Mouse (Mus musculus) gastrocnemius, postnatal 10 days (tissue): Measurements from ENCODE around the gene Fap. TPM values are rescaled to one million over a fixed set of nuclear protein-coding genes. Genes with fewer than 3 reads are reported as not detected.

Experiments used
- DNase-seq: peaks from one replicate; pipeline ENCODE4 v3.0.0; 2021; ENCODE audit warnings: mixed read lengths
- total RNA-seq, 2 experiments: library from RNA; stranded (reverse); gene quantifications; 2 replicates each; pipeline ENCODE4 v1.2.3; 2021

Gene Fap
- total RNA-seq, 2 experiments from 2014 or later: 26.5 to 43.1 TPM

DNA sequence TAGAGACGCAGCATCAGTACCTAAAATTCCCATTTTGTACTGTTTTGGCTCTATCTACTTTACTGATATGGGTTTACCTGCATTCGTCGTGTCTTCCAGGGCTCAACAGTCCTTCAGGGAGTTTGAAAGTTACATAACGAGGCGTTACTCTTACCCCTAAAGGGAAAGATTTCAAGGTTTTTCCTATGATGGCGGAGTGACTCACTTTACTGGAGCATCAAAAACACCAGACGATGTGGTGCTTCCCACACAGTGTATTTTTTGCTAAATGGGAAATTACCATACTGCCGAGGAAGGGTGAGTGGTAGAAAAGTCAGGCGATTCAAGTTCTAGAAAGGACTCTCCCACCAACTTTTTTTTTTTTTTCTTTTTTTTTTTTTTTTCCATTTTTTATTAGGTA, 47.5 kb downstream of the Fap start:
- no peak for DNase-seq

DNA sequence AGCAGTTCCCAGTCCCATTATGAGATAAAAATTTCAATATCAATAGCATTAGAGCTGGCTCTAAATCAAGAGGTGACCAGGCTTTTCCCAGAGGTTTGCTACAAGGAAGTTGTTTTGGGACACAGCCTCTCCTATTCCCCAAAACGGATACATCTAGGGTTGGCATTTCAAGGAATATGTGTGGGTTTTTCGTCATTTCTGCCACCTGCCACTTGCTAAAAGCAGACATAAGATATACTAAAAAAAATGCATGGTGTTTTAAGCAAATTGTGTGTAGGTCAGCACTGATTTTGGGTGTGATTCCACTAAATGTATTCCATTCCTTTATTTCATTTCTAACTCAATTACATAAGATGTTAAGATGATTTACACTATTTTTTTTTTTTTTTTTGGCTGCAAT, 56.1 kb downstream of the Fap start:
- no peak for DNase-seq

DNA sequence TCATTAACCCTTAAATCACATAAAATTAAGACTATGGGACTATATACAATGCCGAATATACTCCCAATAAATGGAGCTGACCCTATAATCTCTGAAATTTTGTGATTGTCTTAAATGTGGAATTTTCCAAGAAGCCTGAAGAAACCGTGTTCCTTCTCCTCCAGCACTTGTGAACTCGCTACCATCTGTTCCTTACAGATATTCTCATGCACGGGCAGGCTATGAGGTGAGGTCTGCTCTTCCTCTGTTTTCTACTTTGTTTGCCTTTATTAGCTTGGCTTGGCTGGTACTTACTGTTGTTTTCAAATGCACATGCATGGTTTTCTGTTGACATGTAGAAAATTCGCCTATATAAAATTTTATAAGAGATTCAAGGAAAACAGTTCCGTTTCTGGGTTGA, 59.4 kb downstream of the Fap start:
- no peak for DNase-seq

DNA sequence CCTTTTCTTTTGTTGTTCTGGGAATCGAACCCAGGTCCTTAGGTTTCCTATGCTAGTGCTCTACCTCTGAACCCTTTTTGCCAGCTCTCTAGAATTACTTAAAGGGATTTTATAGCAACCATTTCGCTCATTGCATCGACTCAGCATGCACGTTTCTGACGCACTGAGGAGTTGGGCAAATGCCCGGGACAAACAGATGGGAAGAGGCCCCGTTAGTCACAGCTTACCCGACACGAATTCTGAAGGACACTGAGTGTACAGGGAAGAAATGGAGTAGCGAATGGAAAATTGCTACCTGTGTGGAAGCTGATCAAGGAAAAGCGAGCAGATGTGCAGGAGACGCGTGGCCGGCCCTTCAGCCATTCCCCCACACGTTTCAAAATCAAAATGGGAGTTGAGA, 60.4 kb downstream of the Fap start:
- no peak for DNase-seq

GRCm38 (mm10) chr2:62507130-62507529, 66.7 kb downstream of the Fap start:
- no peak for DNase-seq

DNA sequence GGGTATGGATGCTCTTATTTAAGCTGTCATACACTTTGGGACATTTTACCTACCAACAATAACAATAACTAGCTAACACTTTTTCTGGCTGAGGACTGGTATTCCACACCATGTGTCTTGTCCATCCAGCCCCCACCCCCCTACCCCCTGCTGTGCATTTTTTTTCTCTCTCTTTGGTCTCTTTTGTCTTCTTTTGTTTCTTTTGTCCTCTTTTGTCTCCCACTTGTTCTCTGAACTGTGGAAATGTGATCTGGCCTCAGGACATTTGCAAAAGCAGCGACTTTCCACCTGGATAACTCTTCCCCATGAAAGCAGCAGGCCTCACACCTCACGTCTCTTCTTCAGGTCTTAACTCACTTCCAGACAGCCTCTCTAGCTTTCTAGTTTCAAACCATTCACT, 67.4 kb downstream of the Fap start:
- DNase-seq: no peak

DNA sequence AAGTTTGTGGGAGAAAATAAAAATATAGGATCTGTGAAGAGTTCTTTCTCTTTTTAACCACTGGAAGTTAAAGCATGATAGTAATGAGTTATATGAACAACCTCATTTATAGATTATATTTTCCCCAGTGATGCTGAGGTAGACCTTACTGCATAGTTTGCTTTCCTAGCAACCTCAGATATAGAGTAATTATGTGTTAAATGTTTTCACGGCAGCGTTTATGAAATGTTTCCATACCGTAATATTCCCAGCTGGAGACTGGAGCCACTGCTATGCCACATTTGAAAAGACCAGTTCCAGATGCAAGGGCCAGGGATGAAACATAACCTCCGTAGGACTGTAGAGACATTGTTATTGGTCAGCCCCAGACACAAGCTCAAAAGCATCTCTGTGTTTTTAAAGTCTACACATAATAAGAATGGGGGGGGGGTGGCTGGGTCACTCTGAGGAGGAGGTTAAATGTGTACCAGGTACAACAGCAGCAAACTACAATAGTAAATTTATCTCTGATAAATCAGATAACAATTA, 69.5 kb downstream of the Fap start:
- DNase-seq: no peak

- no peak for DNase-seq
Measured at GRCm38 (mm10) chr2:62503326-62503725, 70.5 kb downstream of the Fap start.

DNA sequence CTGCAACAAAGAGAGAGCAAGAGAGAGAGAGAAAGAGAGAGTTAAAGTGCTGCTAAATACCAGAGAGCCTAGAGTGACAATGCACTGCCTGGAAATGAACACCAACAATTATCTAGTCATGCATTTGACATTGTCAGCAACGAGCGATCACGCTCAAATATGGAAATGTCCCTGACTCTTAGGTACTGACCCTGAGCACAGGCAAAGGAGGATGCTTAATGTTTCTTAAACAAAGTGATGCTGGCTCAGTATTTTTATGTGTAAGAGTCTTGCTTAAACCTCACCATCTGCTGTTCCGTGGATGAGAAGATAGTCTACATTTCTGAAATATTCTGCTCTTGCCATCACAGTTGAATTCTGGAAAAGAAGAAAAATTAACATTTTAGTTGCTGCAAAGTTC, 71.4 kb downstream of the Fap start:
- no peak for DNase-seq

- DNase-seq: no peak
Measured at GRCm38 (mm10) chr2:62498821-62499220, 75.1 kb downstream of the Fap start.

DNA sequence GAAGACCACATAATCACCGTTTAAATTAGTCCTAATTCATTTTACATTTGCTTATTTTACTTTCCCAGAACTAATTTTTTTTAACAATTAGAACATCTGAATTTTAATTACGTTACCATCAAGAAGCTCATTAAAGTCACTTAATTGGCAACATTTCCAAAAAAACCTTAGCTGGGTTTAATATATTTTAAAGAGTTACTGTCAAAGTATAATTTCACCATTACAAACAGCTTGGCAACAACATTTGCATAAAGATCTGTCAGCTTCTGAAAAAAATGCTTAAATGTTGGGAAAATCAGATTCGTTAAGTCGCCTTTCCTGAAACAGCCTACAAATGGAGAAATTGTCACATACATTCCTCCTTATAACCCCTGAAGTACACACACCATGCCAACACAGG, 75.8 kb downstream of the Fap start:
- no peak for DNase-seq

- DNase-seq: no peak
Measured at GRCm38 (mm10) chr2:62497333-62498002, 76.4 kb downstream of the Fap start.

DNA sequence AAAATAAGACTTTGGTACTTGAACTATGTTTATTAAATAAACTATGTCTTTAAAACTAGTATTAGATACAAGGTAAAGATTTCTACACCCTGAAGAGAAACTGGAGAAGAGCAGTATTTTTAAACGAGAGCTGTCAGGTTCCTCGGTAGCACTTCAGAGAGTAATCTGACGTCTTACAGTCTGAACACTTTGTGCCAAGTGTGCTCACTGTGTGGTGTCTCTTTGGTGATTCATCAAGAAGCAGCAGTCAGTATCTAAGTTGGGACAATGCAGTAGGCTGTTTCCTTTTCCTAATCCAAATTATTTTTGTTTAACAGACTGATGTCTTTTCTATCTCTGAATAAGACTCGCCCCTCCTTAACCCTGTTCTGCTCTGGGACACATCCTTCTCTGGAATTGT, 78.5 kb downstream of the Fap start:
- no peak for DNase-seq

DNA sequence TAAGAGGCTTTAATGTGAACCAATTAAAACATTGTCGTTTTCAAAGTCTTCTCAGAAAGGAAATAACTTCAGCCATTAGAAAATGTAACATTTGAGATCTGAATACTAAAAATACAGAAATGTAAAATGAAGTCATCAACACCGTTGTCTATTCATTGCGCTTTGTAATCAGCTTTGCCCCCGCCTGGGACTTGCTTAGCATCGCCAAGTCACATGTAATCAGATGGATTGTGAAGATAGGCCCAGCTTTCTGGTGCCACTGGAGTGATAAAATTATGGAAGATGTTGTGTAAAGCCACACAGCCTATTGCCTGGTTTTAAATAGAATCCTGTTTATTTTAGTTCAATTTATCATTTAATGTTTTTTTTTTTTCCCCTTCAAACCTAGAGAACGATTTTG, 84.0 kb downstream of the Fap start:
- no peak for DNase-seq

DNA sequence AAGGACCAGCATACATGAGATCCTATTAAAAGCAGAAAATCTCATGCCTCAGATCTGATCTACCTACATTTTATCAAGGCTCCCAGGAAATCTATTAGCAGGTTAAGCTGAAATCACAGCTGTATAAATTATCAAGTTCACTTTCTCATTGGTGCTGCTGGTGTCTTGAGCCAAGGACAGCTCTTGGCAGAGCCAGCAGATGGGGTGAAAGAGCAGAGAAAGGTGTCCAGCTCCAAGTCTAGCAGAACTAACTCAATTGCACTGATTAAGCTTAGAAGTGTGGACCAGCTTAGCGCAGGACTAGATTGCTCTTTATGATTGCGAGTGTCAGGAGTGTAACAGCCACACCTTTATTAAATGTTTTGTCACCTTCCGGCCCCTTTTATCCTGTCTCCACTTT, 89.0 kb downstream of the Fap start:
- no peak for DNase-seq

GRCm38 (mm10) chr2:62483550-62483949, 90.3 kb downstream of the Fap start, which contains the start of gene Gcg:
Gcg (minus strand) TSS chr2:62483650.
- DNase-seq: no peak

DNA sequence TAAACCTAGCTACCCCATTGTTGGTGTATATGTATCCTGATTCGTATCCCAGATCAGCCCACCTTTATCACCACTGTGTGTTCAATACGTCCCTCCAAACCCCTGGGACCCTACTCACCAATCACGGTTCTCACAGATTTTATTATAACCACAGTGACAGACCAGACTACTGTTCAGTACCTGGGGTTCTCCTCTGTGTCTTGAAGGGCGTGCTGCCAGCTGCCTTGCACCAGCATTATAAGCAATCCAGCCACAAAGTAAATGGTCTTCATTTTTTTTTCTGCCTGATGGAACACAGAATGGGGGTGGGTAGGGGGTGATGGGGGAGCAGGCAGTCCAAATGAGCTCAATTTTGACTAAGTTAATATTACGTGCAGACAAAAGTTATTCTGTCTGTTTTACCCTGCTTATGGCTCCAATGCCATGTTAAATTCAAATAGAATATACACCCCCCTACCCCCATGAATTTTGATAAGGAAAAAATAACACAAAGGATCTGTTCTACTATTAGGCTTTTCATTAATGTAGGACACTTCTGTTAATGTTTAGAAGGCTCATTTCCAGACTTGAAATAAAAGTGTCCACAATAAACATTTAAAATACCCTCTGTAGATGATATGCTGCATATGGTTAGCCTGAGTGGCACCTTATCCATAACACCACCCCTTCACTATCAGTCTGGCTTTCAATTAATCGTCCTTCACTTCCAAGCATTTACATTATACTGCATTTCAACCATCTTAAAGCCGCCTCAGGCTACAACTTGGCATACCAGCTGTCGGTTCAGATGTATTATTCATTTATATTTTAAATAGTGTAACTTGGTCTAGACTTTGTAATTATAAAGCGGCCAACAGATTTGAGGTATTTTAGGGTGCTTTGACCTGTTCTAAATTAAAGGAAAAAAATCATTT, 93.3 kb downstream of the Fap start:
- no peak for DNase-seq

- no peak for DNase-seq
Measured at GRCm38 (mm10) chr2:62469551-62469950, 104.3 kb downstream of the Fap start.

GRCm38 (mm10) chr2:62463287-62463686, 110.6 kb downstream of the Fap start:
- no peak for DNase-seq

- DNase-seq: no peak
Measured at GRCm38 (mm10) chr2:62462174-62462573, 111.7 kb downstream of the Fap start.

GRCm38 (mm10) chr2:62460815-62461450, 112.9 kb downstream of the Fap start:
- DNase-seq: no peak

GRCm38 (mm10) chr2:62460231-62460710, 113.6 kb downstream of the Fap start:
- no peak for DNase-seq
